Mouse (Mus musculus) G1E (cell line): Measurements from ENCODE around the gene Htatip2. TPM values are rescaled to one million over a fixed set of nuclear protein-coding genes. Genes with fewer than 3 reads are reported as not detected.

Experiments
- ATAC-seq: 2 replicates; pipeline ENCODE4 v1.8.0; 2016; ENCODE audit warnings: mild to moderate bottlenecking; ENCODE audit not compliant: insufficient number of reproducible peaks, poor library complexity, low FRiP score, severe bottlenecking; ENCODE audit errors: extremely low read depth
- DNase-seq: peaks from one replicate; pipeline ENCODE4 v3.0.0; 2012; ENCODE audit warnings: low spot score
- H3K27me3 ChIP-seq: 2 replicates; pipeline ENCODE4 v1.6.1; 2012; ENCODE audit warnings: mild to moderate bottlenecking, low read length, inconsistent platforms; ENCODE audit not compliant: insufficient read depth
- H3K36me3 ChIP-seq: replicated peaks from 2 replicates; pipeline ENCODE3; 2012; ENCODE audit warnings: mild to moderate bottlenecking, inconsistent platforms
- H3K4me1 ChIP-seq: 2 replicates; pipeline ENCODE4 v1.6.1; 2012; ENCODE audit warnings: low read depth, low read length, inconsistent platforms, mixed read lengths; ENCODE audit not compliant: insufficient read depth
- H3K4me3 ChIP-seq: 2 replicates; pipeline ENCODE4 v1.5.1; 2012; ENCODE audit warnings: low read depth, mild to moderate bottlenecking, inconsistent platforms, low read length, moderate library complexity, mixed read lengths
- H3K9me3 ChIP-seq: replicated peaks from 2 replicates; pipeline ENCODE4 v1.6.1; 2012; ENCODE audit warnings: inconsistent platforms
- CTCF ChIP-seq: IDR thresholded peaks from 2 replicates; pipeline ENCODE4 v1.5.1; 2012; ENCODE audit warnings: low read depth, low read length, inconsistent platforms, mixed read lengths
- GATA1 ChIP-seq: IDR thresholded peaks from 2 replicates; pipeline ENCODE4 v1.6.1; 2012; ENCODE audit warnings: borderline replicate concordance, low read length, inconsistent platforms, mixed read lengths
- GATA2 ChIP-seq: IDR thresholded peaks from 2 replicates; pipeline ENCODE4 v1.6.1; 2012; ENCODE audit warnings: low read depth, low read length, inconsistent platforms, borderline replicate concordance
- POLR2AphosphoS5 ChIP-seq: IDR thresholded peaks from 2 replicates; pipeline ENCODE4 v1.6.1; 2012; ENCODE audit warnings: low read depth, low read length, inconsistent platforms; ENCODE audit not compliant: insufficient replicate concordance
- TAL1 ChIP-seq: conservative IDR thresholded peaks from 2 replicates; pipeline ENCODE4 v1.6.1; 2012; ENCODE audit warnings: low read depth, low read length, inconsistent platforms, mixed read lengths
- polyA plus RNA-seq: library from polyadenylated mRNA; stranded (reverse); fragments of >175 nt; gene quantifications from 2 replicates; pipeline ENCODE4 v1.2.3, GENCODE M21; 2012
- total RNA-seq, 2 experiments: library from RNA; stranded (forward) in 1 of 2; stranded (reverse) in 1 of 2; fragments of 200-1000 nt in 1 of 2; fragments of >200 nt in 1 of 2; fragmentation: Nextera tagmentation in 1 of 2; gene quantifications; 2 replicates each; pipeline ENCODE4 v1.2.3; 2014 to 2017

Htatip2 gene
- total and polyA plus RNA-seq, 3 experiments = 13.1 to 35.6 (median 27.8) TPM

- peak; percentile 65 for DNase-seq
- Histone ChIP-seq H3K4me1 (peaks cover 56% of the 10 kb centered on the region), H3K27me3 (no peaks in the 10 kb centered on the region), H3K36me3 (peaks cover 86% of the 10 kb centered on the region), H3K4me3 (no peak overlapping the region; the same call in 1 of the 2 replicates), H3K9me3 (no peaks in the 10 kb centered on the region)
- ATAC-seq = peak; percentile 67
- TF ChIP-seq TAL1 (no peak), CTCF (no peak), GATA2 (no peak), GATA1 (no peak), POLR2AphosphoS5 (no peak)
These were observed 5.2 kb downstream of the Htatip2 start for GRCm38 (mm10) chr7:49764011-49764716.

- Histone ChIP-seq H3K9me3 (no peaks in the 10 kb centered on the region), H3K4me1 (peaks cover 37% of the 10 kb centered on the region), H3K27me3 (no peaks in the 10 kb centered on the region), H3K36me3 (peaks cover 94% of the 10 kb centered on the region), H3K4me3 (no peak overlapping the region)
- no peak for DNase-seq
- no peak for ATAC-seq
- TF ChIP-seq GATA1 (no peak), TAL1 (no peak), CTCF (no peak), POLR2AphosphoS5 (no peak), GATA2 (no peak)
These were observed 7.3 kb downstream of the Htatip2 start for GRCm38 (mm10) chr7:49766166-49766565.

GRCm38 (mm10) chr7:49768509-49768908, 9.6 kb downstream of the Htatip2 start:
- no peak for DNase-seq
- Histone ChIP-seq H3K9me3 (no peaks in the 10 kb centered on the region), H3K4me3 (no peak overlapping the region), H3K27me3 (no peaks in the 10 kb centered on the region), H3K4me1 (peaks cover 18% of the 10 kb centered on the region), H3K36me3 (peaks cover 97% of the 10 kb centered on the region)
- no peak for ATAC-seq
- TF ChIP-seq TAL1 = no peak
- no peak for TF ChIP-seq GATA1
- TF ChIP-seq CTCF = no peak
- no peak for TF ChIP-seq GATA2
- TF ChIP-seq POLR2AphosphoS5 = no peak

- H3K27me3 ChIP-seq = no peaks in the 10 kb centered on the region
- peaks cover 22% of the 10 kb centered on the region for H3K4me1 ChIP-seq
- peaks cover 74% of the 10 kb centered on the region for H3K36me3 ChIP-seq
- ATAC-seq = no peak
- no peak overlapping the region for H3K4me3 ChIP-seq
- H3K9me3 ChIP-seq = no peaks in the 10 kb centered on the region
- TF ChIP-seq GATA2 = no peak
- no peak for TF ChIP-seq TAL1
- no peak for TF ChIP-seq GATA1
- no peak for TF ChIP-seq CTCF
- TF ChIP-seq POLR2AphosphoS5 = no peak
- DNase-seq = no peak
These were observed 15.5 kb downstream of the Htatip2 start for GRCm38 (mm10) chr7:49774396-49774795.

GRCm38 (mm10) chr7:49777585-49777984, 18.7 kb downstream of the Htatip2 start:
- peaks cover 72% of the 10 kb centered on the region for H3K36me3 ChIP-seq
- H3K27me3 ChIP-seq = no peaks in the 10 kb centered on the region
- no peak overlapping the region; the same call in 1 of the 2 replicates for H3K4me3 ChIP-seq
- no peaks in the 10 kb centered on the region for H3K9me3 ChIP-seq
- DNase-seq (no peak), ATAC-seq (no peak)
- no peak for TF ChIP-seq CTCF
- no peak for TF ChIP-seq TAL1
- no peak for TF ChIP-seq POLR2AphosphoS5
- TF ChIP-seq GATA2 = no peak
- TF ChIP-seq GATA1 = no peak
- peaks cover 41% of the 10 kb centered on the region for H3K4me1 ChIP-seq

GRCm38 (mm10) chr7:49778114-49778901, 19.4 kb downstream of the Htatip2 start, which contains the start of gene Prmt3:
Gene Prmt3 (plus strand): TSS chr7:49778346.
- Histone ChIP-seq H3K9me3 (no peaks in the 10 kb centered on the region), H3K4me3 (peak within 1 kb of the TSS; percentile 86), H3K36me3 (peaks cover 72% of the 10 kb centered on the region), H3K27me3 (no peaks in the 10 kb centered on the region), H3K4me1 (peaks cover 41% of the 10 kb centered on the region)
- DNase-seq (peak; percentile 87), ATAC-seq (peak; percentile 68)
- peak; percentile 93 for TF ChIP-seq CTCF
- no peak for TF ChIP-seq POLR2AphosphoS5
- no peak for TF ChIP-seq TAL1
- no peak for TF ChIP-seq GATA2
- no peak for TF ChIP-seq GATA1
